Mouse (Mus musculus): ENCODE data around the gene Bcl2l12.

DNA sequence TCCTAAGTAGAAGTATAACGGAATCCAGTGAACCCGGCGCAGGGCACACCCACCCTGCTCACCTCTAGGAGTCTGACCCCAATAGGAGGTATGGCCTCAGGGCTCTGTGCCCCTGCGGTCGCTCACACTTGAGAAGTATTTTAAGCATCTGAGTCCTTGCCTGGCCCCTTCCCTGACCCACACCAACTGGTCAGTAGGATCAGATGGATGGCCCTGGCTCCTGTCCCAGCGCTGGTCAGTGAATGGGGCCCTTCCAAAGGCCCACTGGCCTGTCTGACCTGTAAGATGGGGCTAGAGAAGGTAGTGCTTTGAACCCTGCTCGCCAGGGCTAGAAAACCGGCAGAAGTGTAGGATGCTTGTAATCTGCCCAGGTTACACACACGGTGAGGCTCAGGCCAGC lies 42.3 kb upstream of the Bcl2l12 start:
- no peak for TF ChIP-seq CTCF (IDR thresholded peaks at IDR 0.05; ENCODE audit: low read depth)
- TF ChIP-seq EP300 (IDR thresholded peaks at IDR 0.05; ENCODE audit: low read depth): no peak

Measured in liver, embryonic 14.5 days (tissue).